Mouse (Mus musculus) lung, embryonic 14.5 days (tissue): ENCODE data around the gene Rack1. TPM values are rescaled to one million over a fixed set of nuclear protein-coding genes. Genes with fewer than 3 reads are reported as not detected.

ENCODE experiments used
- ATAC-seq: fragments of 200-750 bp; cut with Nextera tagmentation; 2 replicates; pipeline ENCODE4 v1.8.0; 2017; ENCODE audit warnings: mild to moderate bottlenecking, moderate TSS enrichment, moderate library complexity; ENCODE audit not compliant: insufficient read depth
- DNase-seq: peaks from one replicate; pipeline ENCODE4 v3.0.0-alpha.2; 2015
- H3K27ac ChIP-seq: fragments of 300-500 bp; sonication (generic); 2 replicates; pipeline ENCODE4 v1.5.1; 2014; ENCODE audit warnings: low read depth, mild to moderate bottlenecking, moderate library complexity
- H3K27me3 ChIP-seq: fragments of 300-500 bp; sonication (generic); 2 replicates; pipeline ENCODE4 v1.6.1; 2014; ENCODE audit warnings: low read length, control low read depth; ENCODE audit not compliant: insufficient read depth
- H3K36me3 ChIP-seq: fragments of 300-500 bp; sonication (generic); 2 replicates; pipeline ENCODE4 v1.6.1; 2014; ENCODE audit warnings: control low read depth; ENCODE audit not compliant: insufficient read depth
- H3K4me1 ChIP-seq: fragments of 300-500 bp; sonication (generic); 2 replicates; pipeline ENCODE4 v1.6.1; 2014; ENCODE audit warnings: antibody characterized with exemption, control low read depth; ENCODE audit not compliant: insufficient read depth
- H3K4me2 ChIP-seq: fragments of 300-500 bp; sonication (generic); 2 replicates; pipeline ENCODE4 v1.6.1; 2014; ENCODE audit warnings: mild to moderate bottlenecking
- H3K4me3 ChIP-seq: fragments of 300-500 bp; sonication (generic); 2 replicates; pipeline ENCODE4 v1.5.1; 2014; ENCODE audit warnings: low read depth, low read length
- H3K9ac ChIP-seq: fragments of 300-500 bp; sonication (generic); 2 replicates; pipeline ENCODE4 v1.6.1; 2014
- H3K9me3 ChIP-seq: fragments of 300-500 bp; sonication (generic); 2 replicates; pipeline ENCODE4 v1.6.1; 2016; ENCODE audit warnings: low read depth, low read length, control low read depth
- CTCF ChIP-seq: IDR thresholded peaks from 2 replicates; pipeline ENCODE4 v1.5.1; 2016; ENCODE audit warnings: antibody characterized with exemption, low read depth
- WGBS: fragments of 180-500 bp; shearing (Covaris S2); extraction: QIAGEN DNeasy Blood & Tissue Kit; methylation state at CpG from one replicate; pipeline ENCODE4 v1.1.7; 2014; 5-methylcytosine and 5-hydroxymethylcytosine counted together
- polyA plus RNA-seq: library from polyadenylated mRNA; unstranded; fragments of >200 nt; fragmentation: Nextera tagmentation; extraction: Ambion mirVana; gene quantifications from 2 replicates; pipeline ENCODE4 v1.2.1, GENCODE M21; 2014

The Rack1 gene
- polyA plus RNA-seq, 1 experiment from 2014 or later: 940 TPM

GRCm38 (mm10) chr11:48796290-48796689 lies 3.8 kb upstream of the Rack1 start:
- Histone ChIP-seq H3K4me1 (0 out of 2 replicates have a peak, but pooled peaks cover 7% of the 10 kb centered on the region), H3K4me3 (no peak overlapping the region), H3K36me3 (peaks cover 3% of the 10 kb centered on the region), H3K27me3 (no peaks in the 10 kb centered on the region), H3K4me2 (no peak overlapping the region), H3K9ac (no peak overlapping the region), H3K27ac (no peak overlapping the region), H3K9me3 (no peaks in the 10 kb centered on the region)
- DNase-seq (no peak), ATAC-seq (no peak)
- 70% methylated on average over 4 of the region's 4 CpGs for WGBS
- TF ChIP-seq CTCF: 0 out of 2 replicates have a peak, but pooled peaks have one; percentile 6

GRCm38 (mm10) chr11:48797287-48797686 lies 2.8 kb upstream of the Rack1 start:
- 0 out of 2 replicates have a peak, but pooled peaks cover 11% of the 10 kb centered on the region for H3K4me1 ChIP-seq
- H3K9ac ChIP-seq: no peak overlapping the region
- no peak overlapping the region for H3K4me2 ChIP-seq
- H3K27ac ChIP-seq: no peak overlapping the region
- WGBS: 69% methylated on average over 5 of the region's 5 CpGs
- no peak for DNase-seq
- H3K4me3 ChIP-seq: no peak overlapping the region
- H3K36me3 ChIP-seq: peaks cover 13% of the 10 kb centered on the region
- no peaks in the 10 kb centered on the region for H3K9me3 ChIP-seq
- ATAC-seq: no peak
- no peaks in the 10 kb centered on the region for H3K27me3 ChIP-seq
- no peak for TF ChIP-seq CTCF

GRCm38 (mm10) chr11:48798308-48798707 lies 1.8 kb upstream of the Rack1 start:
- Histone ChIP-seq H3K4me1 (0 out of 2 replicates have a peak, but pooled peaks cover 12% of the 10 kb centered on the region), H3K36me3 (peaks cover 23% of the 10 kb centered on the region), H3K9me3 (no peaks in the 10 kb centered on the region), H3K27me3 (no peaks in the 10 kb centered on the region), H3K27ac (no peak overlapping the region), H3K4me3 (peak overlapping the region; percentile 91; the same call in 1 of the 2 replicates), H3K4me2 (peak overlapping the region; percentile 89), H3K9ac (0 out of 2 replicates have a peak overlapping the region, but pooled peaks have one; percentile 97)
- DNase-seq (no peak), ATAC-seq (no peak)
- TF ChIP-seq CTCF: no peak
- WGBS: 65% methylated on average over 7 of the region's 7 CpGs

GRCm38 (mm10) chr11:48798984-48799920 lies 880 bp upstream of the Rack1 start:
- ATAC-seq (peak; percentile 38), DNase-seq (no peak)
- peak overlapping the region; percentile 91 for H3K4me3 ChIP-seq
- H3K4me2 ChIP-seq: peak overlapping the region; percentile 89
- peak overlapping the region; percentile 97 for H3K9ac ChIP-seq
- peak overlapping the region; percentile 98 for H3K27ac ChIP-seq
- no peaks in the 10 kb centered on the region for H3K27me3 ChIP-seq
- H3K4me1 ChIP-seq: 0 out of 2 replicates have a peak, but pooled peaks cover 12% of the 10 kb centered on the region
- 8% methylated on average over 18 of the region's 18 CpGs for WGBS
- no peaks in the 10 kb centered on the region for H3K9me3 ChIP-seq
- peaks cover 32% of the 10 kb centered on the region for H3K36me3 ChIP-seq
- no peak for TF ChIP-seq CTCF

GRCm38 (mm10) chr11:48801831-48802772 lies 2.0 kb downstream of the Rack1 start:
- Histone ChIP-seq H3K9ac (peak overlapping the region; percentile 97), H3K4me1 (0 out of 2 replicates have a peak, but pooled peaks cover 12% of the 10 kb centered on the region), H3K27me3 (no peaks in the 10 kb centered on the region), H3K4me3 (peak overlapping the region; percentile 91), H3K27ac (no peak overlapping the region), H3K9me3 (no peaks in the 10 kb centered on the region), H3K36me3 (peaks cover 61% of the 10 kb centered on the region), H3K4me2 (peak overlapping the region; percentile 89)
- TF ChIP-seq CTCF: no peak
- DNase-seq (no peak), ATAC-seq (no peak)
- whole genome bisulfite sequencing: 64% methylated on average over 17 of the region's 17 CpGs

- no peak for DNase-seq
- H3K27me3 ChIP-seq: no peaks in the 10 kb centered on the region
- no peak for ATAC-seq
- H3K9me3 ChIP-seq: no peaks in the 10 kb centered on the region
- H3K9ac ChIP-seq: no peak overlapping the region
- H3K36me3 ChIP-seq: peaks cover 80% of the 10 kb centered on the region
- no peak overlapping the region for H3K4me2 ChIP-seq
- H3K4me3 ChIP-seq: no peak overlapping the region
- WGBS: 97% methylated on average over 2 of the region's 2 CpGs
- 0 out of 2 replicates have a peak, but pooled peaks cover 5% of the 10 kb centered on the region for H3K4me1 ChIP-seq
- no peak for TF ChIP-seq CTCF
- H3K27ac ChIP-seq: no peak overlapping the region
These were observed 3.9 kb downstream of the Rack1 start for GRCm38 (mm10) chr11:48803988-48804387.
